Mouse (Mus musculus) bone marrow macrophage, adult 2 months (primary cell): ENCODE results near the gene Med12l. TPM values are rescaled to one million over a fixed set of nuclear protein-coding genes. Genes with fewer than 3 reads are reported as not detected.

ENCODE experiments used
- H3K27ac ChIP-seq: 2 replicates; pipeline ENCODE4 v1.5.1; 2012; ENCODE audit warnings: low read depth, low read length; ENCODE audit not compliant: insufficient read depth
- H3K4me1 ChIP-seq: 2 replicates; pipeline ENCODE4 v1.6.1; 2012; ENCODE audit warnings: low read length; ENCODE audit not compliant: control insufficient read depth, insufficient read depth
- H3K4me3 ChIP-seq: 2 replicates; pipeline ENCODE4 v1.5.1; 2012; ENCODE audit warnings: mild to moderate bottlenecking, low read length, moderate library complexity; ENCODE audit not compliant: insufficient read depth
- CTCF ChIP-seq: IDR thresholded peaks from 2 replicates; pipeline ENCODE4 v1.5.1; 2012; ENCODE audit warnings: low read depth, mild to moderate bottlenecking, low read length, moderate library complexity
- POLR2A ChIP-seq: IDR thresholded peaks from 2 replicates; pipeline ENCODE4 v1.6.1; 2012; ENCODE audit warnings: mild to moderate bottlenecking, low read depth, low read length, borderline replicate concordance
- polyA plus RNA-seq: library from polyadenylated mRNA; stranded (reverse); fragments of >200 nt; gene quantifications from 2 replicates; pipeline ENCODE4 v1.2.4, GENCODE M21; 2012; ENCODE audit not compliant: missing spikeins, insufficient read depth, insufficient read length

Med12l gene
- polyA plus RNA-seq, 1 experiment, result 0.44 TPM

DNA sequence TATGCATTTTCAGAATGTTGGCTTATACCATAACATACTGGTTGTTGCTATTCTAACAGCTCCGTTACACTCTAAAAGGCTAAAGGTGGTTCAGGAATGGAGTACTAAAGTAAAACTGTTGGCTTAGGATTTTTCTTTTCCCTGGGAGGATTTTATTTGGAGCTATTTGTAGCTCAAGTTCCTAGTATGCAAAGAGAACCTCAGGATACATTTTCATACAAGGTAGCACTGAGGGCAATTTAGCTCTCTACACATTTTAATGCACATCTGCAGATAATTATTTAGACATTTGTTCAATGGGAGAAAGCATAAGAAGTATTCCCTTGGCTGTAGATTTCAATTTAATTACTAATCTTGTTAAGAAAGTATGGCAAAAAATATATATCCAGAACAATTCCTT, 356.3 kb downstream of the Med12l start:
- TF ChIP-seq POLR2A (no peak), CTCF (no peak)
- H3K4me1 ChIP-seq, result no peaks in the 10 kb centered on the region
- H3K27ac ChIP-seq, result no peak overlapping the region
- no peak overlapping the region for H3K4me3 ChIP-seq

Other genes with a start within 250 kb of the Med12l start
- not detected in 2 replicates for gene Mindy4b-ps, start 183.5 kb upstream of the Med12l start, polyA plus RNA-seq
- not detected in 2 replicates for gene Clrn1, start 120.5 kb upstream of the Med12l start, polyA plus RNA-seq
- gene Gpr171, start 96.0 kb downstream of the Med12l start, polyA plus RNA-seq, result 0.98 and 1.1 TPM in 2 replicates
- 65.5 and 75.6 TPM in 2 replicates for gene P2ry14, start 147.8 kb downstream of the Med12l start, polyA plus RNA-seq
- gene Gpr87, start 189.3 kb downstream of the Med12l start, polyA plus RNA-seq, result not detected in 2 replicates
- gene P2ry13, start 205.1 kb downstream of the Med12l start, polyA plus RNA-seq, result 18.7 and 21.0 TPM in 2 replicates